Mouse (Mus musculus): ENCODE measurements around the gene Gnl3.
A peak's percentile ranks its signal among the peaks of the same experiment; 100 is the strongest.

Gene Gnl3

GRCm38 (mm10) chr14:31018860-31019291 lies at the start of gene Gnl3, which contains the start of gene Pbrm1:
Gene Gnl3, minus strand, starts transcription at chr14:31019152.
Gene Pbrm1, plus strand, starts transcription at chr14:31019138.
- peak; percentile 90 for DNase-seq (ENCODE audit: low read depth, low spot score)

GRCm38 (mm10) chr14:31062277-31062676 lies 43.3 kb upstream of the Gnl3 start:
- no peak for DNase-seq (ENCODE audit: low read depth, low spot score)

- DNase-seq (ENCODE audit: low read depth, low spot score), result no peak
Observed at GRCm38 (mm10) chr14:31045817-31046216, 26.9 kb upstream of the Gnl3 start.

GRCm38 (mm10) chr14:31045296-31045695 lies 26.3 kb upstream of the Gnl3 start:
- no peak for DNase-seq (ENCODE audit: low read depth, low spot score)

- DNase-seq (ENCODE audit: low read depth, low spot score), result no peak
Observed at GRCm38 (mm10) chr14:31025785-31026184, 6.8 kb upstream of the Gnl3 start.

GRCm38 (mm10) chr14:31022579-31022978 lies 3.6 kb upstream of the Gnl3 start:
- DNase-seq (ENCODE audit: low read depth, low spot score), result no peak

GRCm38 (mm10) chr14:31019331-31020205 lies 616 bp upstream of the Gnl3 start:
- DNase-seq (ENCODE audit: low read depth, low spot score), result peak; percentile 65

- DNase-seq (ENCODE audit: low read depth, low spot score), result no peak
Observed at GRCm38 (mm10) chr14:31017854-31018253, 1.1 kb downstream of the Gnl3 start.

- DNase-seq (ENCODE audit: low read depth, low spot score), result no peak
Observed at GRCm38 (mm10) chr14:31016063-31016462, 2.9 kb downstream of the Gnl3 start.

GRCm38 (mm10) chr14:31013928-31014327 lies 5.0 kb downstream of the Gnl3 start:
- DNase-seq (ENCODE audit: low read depth, low spot score), result no peak

- DNase-seq (ENCODE audit: low read depth, low spot score), result no peak
Observed at GRCm38 (mm10) chr14:31011588-31011987, 7.4 kb downstream of the Gnl3 start.

- DNase-seq (ENCODE audit: low read depth, low spot score), result no peak
Observed at GRCm38 (mm10) chr14:31006779-31007178, 12.2 kb downstream of the Gnl3 start.

- no peak for DNase-seq (ENCODE audit: low read depth, low spot score)
Observed at GRCm38 (mm10) chr14:31004527-31004926, 14.4 kb downstream of the Gnl3 start.

- DNase-seq (ENCODE audit: low read depth, low spot score), result peak; percentile 64
Observed at GRCm38 (mm10) chr14:31001307-31002205, 17.4 kb downstream of the Gnl3 start, which contains the start of the genes Glt8d1 and Spcs1. Gene Glt8d1, plus strand, starts transcription at chr14:31001400. Gene Spcs1, minus strand, starts transcription at chr14:31001672.

GRCm38 (mm10) chr14:31000816-31001306 lies 18.1 kb downstream of the Gnl3 start:
- DNase-seq (ENCODE audit: low read depth, low spot score), result no peak

GRCm38 (mm10) chr14:31000356-31000755 lies 18.6 kb downstream of the Gnl3 start:
- no peak for DNase-seq (ENCODE audit: low read depth, low spot score)

GRCm38 (mm10) chr14:30996417-30996816 lies 22.5 kb downstream of the Gnl3 start:
- no peak for DNase-seq (ENCODE audit: low read depth, low spot score)

GRCm38 (mm10) chr14:30976222-30976621 lies 42.7 kb downstream of the Gnl3 start:
- DNase-seq (ENCODE audit: low read depth, low spot score), result no peak

- DNase-seq (ENCODE audit: low read depth, low spot score), result no peak
Observed at GRCm38 (mm10) chr14:30974204-30974603, 44.7 kb downstream of the Gnl3 start.

Data from embryo, embryonic 11.5 days (tissue).